Mouse (Mus musculus) C2C12 (cell line): ENCODE results near the gene Tsc2.

Experiments used
- CEBPB ChIP-seq: IDR thresholded peaks from one replicate; pipeline ENCODE4 v1.6.1; 2011; ENCODE audit warnings: low read depth, mild to moderate bottlenecking, control low read depth, moderate library complexity
- CTCF ChIP-seq: IDR thresholded peaks from one replicate; pipeline ENCODE4 v1.5.1; 2011; ENCODE audit not compliant: control insufficient read depth, insufficient read depth, insufficient read length
- MAX ChIP-seq: IDR thresholded peaks from one replicate; pipeline ENCODE4 v1.6.1; 2011; ENCODE audit warnings: mild to moderate bottlenecking, control low read depth
- USF1 ChIP-seq: IDR thresholded peaks from one replicate; pipeline ENCODE4 v1.6.1; 2011; ENCODE audit warnings: low read depth, mild to moderate bottlenecking, control low read depth, moderate library complexity

GRCm38 (mm10) chr17:24645916-24646315 lies 13.5 kb upstream of the Tsc2 start:
- TF ChIP-seq MAX (no peak), CTCF (no peak), CEBPB (no peak), USF1 (no peak)
